Mouse (Mus musculus) spleen, adult 2 months (tissue): ENCODE measurements around the gene Creb5.

Source experiments
- CTCF ChIP-seq: fragments of 200-500 bp; IDR thresholded peaks from 2 replicates; pipeline ENCODE4 v1.5.1; 2011; ENCODE audit warnings: mild to moderate bottlenecking, inconsistent platforms; ENCODE audit not compliant: insufficient read depth, insufficient read length, insufficient replicate concordance; ENCODE audit errors: extremely low read depth
- POLR2A ChIP-seq: fragments of 200-500 bp; IDR thresholded peaks from 2 replicates; pipeline ENCODE4 v1.6.1; 2011; ENCODE audit warnings: low read depth, low read length, inconsistent platforms

DNA sequence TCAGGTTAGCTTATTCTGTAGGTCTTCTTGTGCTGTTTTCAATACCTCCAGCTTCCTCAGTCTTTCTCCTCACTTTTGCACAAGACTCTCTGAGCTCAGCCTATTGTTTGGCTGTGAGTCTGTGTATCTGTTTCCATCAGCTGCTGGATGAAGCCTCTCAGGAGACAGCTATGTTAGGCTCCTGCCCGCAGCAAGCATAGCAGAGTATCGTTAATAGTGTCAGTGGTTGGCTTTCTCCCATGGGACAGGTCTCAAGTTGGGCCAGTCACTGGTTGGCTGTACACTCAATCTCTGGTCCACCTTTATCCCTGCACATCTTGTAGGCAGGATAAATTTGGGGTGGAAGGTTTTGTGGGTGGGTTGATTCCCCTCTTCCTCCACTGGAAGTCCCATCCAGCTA lies 226.3 kb downstream of the Creb5 start:
- TF ChIP-seq POLR2A (no peak), CTCF (no peak)
